Mouse (Mus musculus): ENCODE data around the gene Cyp2c23. TPM values are rescaled to one million over a fixed set of nuclear protein-coding genes. Genes with fewer than 3 reads are reported as not detected.

Cyp2c23 gene
- total RNA-seq, 2 experiments from 2014 or later: 0.16 to 0.37 TPM

DNA sequence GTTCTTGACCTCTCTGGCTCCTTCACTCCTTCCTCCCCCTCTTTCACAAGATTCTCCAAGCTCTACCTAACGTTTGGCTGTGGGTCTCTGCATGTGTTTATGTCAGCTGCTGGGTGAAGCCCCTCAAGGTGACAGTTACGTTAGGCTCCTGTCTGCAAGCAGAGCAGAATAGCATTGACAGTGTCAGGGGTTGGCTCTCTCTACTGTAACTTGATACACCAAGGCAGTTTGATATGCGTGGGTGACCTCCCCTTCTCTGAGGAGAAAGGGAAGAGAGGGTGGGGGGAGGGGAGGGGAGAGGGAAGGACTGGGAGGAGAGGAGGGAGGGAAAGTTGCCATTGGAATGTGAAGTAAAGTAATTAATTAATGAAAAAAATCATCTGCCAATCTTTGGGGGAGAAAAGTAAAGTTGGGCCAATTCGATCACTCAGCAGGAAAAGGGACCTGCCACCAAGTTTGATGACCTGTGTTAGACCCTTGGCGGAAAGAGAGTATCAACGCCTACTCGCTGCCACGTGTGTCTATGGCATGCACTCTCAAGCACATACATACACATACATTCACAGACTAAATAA is 2.0 kb downstream of the Cyp2c23 start:
- intact Hi-C loops (cut with DNase I): no loop called here

DNA sequence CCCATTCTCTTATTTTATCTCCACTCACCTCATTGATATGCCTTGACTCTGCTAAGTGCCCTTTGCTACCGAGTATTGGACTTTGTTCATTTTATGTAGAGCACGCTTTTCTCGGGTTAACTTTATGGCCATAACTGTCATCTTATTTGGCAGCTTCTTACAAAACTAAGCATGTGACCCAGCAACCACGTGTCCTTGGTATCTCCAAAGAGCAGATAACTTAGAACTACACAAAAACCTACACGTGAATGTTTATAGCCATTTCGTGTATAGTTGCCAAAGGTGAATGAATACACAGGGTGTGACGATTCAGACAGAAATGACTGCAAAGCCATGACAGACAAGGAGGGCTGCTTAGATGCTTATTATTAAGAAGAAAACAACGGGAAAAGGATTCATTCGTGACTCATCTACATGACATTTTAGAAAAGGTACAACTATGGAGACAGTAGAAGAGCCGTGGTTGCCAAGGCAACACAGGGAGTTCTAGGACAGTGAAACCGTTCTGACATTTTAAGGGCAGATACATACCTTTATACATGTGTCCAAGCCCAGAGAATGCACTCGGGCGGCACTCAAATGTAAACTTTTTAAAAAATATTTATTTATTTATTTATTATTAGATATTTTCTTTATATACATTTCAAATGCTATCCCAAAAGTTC is 4.0 kb downstream of the Cyp2c23 start:
- intact Hi-C loops (cut with DNase I): no loop called here
- peak in 1 of 2 experiments; percentile 16 for DNase-seq (ENCODE audit: low spot score in 2 of 2)

More for the DNA sequence above, 2.0 kb downstream of the Cyp2c23 start:
- no peak for DNase-seq (ENCODE audit: low spot score in 2 of 2)

DNA sequence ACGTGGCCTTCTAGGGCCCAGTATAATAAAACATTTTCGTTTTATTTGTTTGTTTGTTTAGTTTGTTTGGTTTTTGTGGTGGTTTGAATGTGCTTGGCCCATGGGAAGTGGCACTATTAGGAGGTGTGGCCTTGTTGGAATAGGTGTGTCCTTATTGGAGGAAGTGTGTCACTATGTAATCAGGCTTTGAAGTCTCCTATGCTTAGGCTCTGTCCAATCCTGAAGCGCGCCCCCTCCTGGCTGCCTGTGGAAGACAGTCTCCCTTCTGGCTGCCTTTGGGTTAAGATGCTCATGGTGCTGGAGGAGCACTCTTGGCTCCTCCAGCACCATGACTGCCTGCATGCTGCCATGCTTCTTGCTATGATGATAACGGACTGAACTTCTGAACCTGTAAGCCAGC is 5.9 kb downstream of the Cyp2c23 start:
- intact Hi-C loops (cut with DNase I): no loop called here
- DNase-seq (ENCODE audit: low spot score in 2 of 2): no peak

DNA sequence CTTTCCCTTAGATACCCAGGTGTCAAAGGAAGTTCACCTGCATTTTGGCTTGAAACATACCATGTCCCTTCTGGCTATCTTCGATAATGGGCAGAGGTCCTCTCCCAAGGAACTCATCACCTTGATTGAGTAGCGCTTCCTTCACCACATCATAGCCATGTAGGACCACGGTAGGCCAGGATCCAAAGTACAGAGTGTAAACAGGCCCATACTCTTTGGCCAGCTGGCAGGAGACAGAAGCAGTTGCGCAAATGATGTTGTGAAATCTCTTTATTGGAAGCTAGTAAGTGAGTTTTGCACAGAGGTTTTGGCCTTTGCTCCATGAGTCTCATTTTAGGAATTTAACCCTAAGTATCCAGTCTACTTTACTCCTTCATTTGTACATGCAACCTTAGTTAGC is 7.5 kb downstream of the Cyp2c23 start:
- intact Hi-C loops (cut with DNase I): no loop called here
- DNase-seq (ENCODE audit: low spot score in 2 of 2): no peak

DNA sequence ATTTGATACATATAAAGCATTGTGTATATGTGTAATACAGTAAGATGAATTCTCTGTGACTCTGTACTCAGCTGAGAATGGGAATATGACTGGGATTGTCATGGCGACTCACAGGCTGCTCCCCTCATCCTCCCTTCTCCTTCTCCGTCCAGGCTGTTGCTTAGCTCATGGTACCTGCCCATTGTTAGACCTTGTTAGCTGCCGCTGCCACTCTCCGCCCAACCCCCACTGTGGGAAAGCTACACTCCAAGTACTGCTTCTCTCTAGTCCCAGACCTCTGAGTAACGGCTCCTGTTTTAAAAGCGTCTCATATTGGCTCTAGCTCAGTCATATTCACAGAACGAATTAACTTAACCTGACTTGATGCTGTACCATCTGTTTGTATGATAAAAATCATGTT is 9.3 kb downstream of the Cyp2c23 start:
- no peak for DNase-seq (ENCODE audit: low spot score in 2 of 2)

DNA sequence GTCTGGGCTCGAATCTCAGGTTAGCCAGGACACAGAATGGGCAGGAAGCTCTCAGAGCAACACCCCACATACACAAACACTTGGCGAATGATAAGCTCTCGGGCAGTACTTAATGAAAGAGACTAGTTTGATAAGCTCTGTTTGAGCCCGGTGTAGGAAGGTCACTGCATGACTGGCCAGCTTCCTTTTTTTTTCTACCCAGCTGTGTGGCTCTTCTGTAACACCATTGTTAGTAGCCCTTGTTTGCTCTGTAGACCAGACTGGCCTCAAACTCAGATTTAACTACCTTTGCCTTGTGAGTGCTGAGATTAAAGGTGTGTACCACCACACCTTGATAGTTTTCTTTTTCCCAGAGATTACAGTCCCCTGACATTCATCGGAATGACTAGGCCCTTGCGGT is 15.1 kb downstream of the Cyp2c23 start:
- intact Hi-C loops (cut with DNase I): no loop called here
- DNase-seq (ENCODE audit: low spot score in 2 of 2): no peak

More for the DNA sequence above, 9.3 kb downstream of the Cyp2c23 start:
- intact Hi-C loops (cut with DNase I): no loop called here

DNA sequence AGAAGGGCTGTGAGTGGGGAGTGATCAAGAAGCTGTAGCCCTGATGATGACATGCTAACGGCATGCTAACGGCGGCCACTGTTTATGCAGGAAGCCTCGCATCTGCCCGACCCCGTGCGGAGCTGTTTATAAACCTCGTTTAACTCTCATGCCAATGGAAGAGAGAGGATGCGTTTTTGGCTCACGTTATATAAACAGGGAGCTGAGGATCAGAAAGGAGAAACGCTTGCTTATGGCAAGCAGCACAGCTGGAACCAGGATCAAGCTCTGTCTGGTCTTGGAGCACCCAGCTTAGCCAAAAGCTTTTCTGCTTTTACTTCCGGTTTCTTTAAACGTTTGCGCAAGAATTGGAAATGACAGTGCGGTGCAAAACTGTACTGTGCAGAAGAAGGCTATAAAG is 20.2 kb downstream of the Cyp2c23 start:
- DNase-seq (ENCODE audit: low spot score in 2 of 2): peak in 1 of 2 experiments; percentile 6
- intact Hi-C loops (cut with DNase I): no loop called here

DNA sequence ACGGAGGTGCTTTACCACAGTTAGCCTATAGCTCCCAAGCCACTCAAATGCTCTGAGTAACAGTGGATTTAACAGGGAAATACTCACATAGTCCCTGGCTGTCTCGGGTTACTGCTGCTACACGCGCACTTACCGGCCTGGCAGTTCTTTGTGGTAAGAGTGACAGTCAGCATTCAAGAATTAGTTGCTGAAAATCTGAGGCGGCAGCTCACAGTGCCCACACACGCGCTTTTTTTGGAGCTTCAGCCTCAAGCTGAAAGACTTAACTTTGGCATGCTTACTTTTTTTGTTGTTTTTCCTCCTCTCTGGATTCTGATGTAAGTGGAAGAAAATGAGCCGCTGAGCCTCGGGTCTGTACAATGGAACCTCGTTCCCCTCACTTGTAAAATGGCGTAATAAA is 21.8 kb downstream of the Cyp2c23 start:
- DNase-seq (ENCODE audit: low spot score in 2 of 2): peak; percentile 31 to 81
- intact Hi-C loops (cut with DNase I): no loop called here

DNA sequence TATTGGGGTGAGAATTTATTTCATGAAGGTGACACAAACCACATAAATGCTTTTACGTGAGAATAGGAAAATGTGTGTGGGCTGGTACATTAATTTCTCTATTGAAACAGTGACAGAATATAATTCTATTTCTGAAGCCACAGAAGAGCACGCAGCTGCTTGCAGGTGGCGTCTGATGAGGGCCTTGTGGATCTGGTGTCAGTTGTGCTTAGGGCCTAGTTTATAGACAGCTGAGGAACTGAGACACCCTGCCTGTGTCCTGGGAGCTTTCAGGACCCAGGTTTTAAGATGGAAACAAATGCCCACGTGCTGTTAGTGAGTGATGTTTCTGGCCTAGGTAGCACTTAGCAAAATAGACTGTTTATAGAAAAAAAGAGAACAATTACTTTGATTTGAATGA is 24.0 kb downstream of the Cyp2c23 start:
- DNase-seq (ENCODE audit: low spot score in 2 of 2): no peak
- intact Hi-C loops (cut with DNase I): no loop called here

DNA sequence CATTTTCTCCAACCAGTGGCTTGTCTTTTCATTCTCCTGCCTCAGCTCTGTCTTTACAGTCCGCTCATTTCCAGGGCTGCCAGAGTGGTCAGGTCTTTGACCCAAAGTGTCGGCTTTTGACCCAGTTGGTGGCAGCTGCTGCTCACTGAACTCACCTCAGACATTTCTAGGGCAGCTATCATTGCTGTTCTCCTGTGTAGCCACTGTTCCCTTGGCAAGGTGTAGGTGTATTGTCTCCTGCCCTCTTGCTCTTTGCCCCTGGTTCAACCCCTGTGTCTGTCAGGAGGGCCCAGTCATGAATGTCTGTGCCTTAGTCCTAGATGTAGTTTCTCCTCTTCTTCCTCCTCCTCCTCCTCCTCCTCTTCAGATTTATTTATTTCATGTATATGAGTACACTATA is 24.7 kb downstream of the Cyp2c23 start:
- intact Hi-C loops (cut with DNase I): no loop called here
- DNase-seq (ENCODE audit: low spot score in 2 of 2): no peak

DNA sequence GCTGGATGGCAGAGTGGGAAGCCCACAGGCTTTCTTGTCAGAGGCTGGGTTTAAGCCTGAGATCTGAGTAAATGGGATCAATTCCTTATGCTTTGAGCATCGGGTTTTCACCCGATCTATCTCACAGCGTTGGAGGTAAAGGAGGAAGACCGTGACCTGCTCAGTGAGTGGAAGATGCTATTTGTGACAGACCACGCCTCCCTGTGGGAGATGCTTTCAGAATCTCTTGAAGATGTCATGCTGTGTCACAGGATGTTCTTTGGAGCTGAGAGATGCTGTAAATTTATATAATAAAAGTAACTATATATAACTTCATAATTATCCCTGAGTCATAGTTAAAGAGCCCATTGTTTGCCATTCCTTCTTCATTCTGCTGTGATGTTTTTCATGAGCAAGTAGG is 28.3 kb downstream of the Cyp2c23 start:
- DNase-seq (ENCODE audit: low spot score in 2 of 2): peak in 1 of 2 experiments; percentile 20
- intact Hi-C loops (cut with DNase I): no loop called here

DNA sequence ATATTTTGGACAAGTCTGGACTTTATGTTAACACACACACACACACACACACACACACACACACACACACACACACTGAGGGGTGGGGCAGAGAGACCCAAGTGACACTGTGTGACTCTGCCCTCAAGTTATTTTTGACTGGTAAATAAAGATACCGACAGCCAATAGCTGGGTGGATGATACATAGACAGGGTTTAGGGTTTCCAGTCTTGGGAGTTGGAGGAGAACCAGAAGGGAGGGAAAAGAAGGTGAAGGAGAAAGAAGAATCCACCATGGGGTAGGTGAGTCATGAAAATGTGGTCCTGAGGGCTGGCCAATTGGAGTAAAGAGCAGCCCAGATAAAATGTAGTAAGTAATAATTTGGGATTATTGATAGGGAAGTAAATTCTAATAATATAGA is 28.9 kb downstream of the Cyp2c23 start:
- intact Hi-C loops (cut with DNase I): no loop called here

DNA sequence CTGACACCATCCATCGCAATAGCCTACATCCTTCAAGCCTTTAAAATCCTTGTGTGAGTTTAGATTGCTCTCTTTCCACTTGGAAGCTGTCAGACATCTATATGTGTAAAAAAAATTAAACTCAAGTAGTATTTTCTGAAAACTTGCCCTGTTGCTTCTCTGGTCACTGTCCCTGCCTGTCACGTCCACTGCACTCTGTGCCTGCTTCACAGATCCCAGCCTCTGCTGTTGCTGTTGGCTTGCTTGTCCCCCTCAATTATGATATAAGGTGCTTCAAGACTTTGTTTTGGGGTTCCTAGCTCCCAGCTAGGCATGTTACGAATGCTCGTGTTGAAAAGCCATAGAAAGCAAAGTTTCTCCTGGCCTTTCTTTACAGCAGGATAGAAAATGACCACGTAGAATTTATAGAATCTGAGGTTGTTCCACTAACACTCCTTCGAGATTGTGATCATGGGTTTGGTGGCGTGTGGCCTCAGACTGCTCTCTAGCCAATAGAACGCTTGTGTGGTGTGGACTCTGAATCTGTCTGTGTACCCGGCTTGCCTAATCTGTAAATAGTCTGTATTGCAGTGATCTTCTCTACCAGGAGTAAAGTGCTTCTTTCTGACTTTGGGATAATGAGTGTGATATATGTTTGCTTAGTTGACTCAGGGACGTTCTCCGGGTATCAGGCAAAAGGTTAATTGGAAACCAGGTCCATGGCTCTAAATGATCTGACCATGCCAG is 30.0 kb downstream of the Cyp2c23 start:
- DNase-seq (ENCODE audit: low spot score in 2 of 2): no peak
- intact Hi-C loops (cut with DNase I): no loop called here

More for the DNA sequence above, 28.9 kb downstream of the Cyp2c23 start:
- no peak for DNase-seq (ENCODE audit: low spot score in 2 of 2)

DNA sequence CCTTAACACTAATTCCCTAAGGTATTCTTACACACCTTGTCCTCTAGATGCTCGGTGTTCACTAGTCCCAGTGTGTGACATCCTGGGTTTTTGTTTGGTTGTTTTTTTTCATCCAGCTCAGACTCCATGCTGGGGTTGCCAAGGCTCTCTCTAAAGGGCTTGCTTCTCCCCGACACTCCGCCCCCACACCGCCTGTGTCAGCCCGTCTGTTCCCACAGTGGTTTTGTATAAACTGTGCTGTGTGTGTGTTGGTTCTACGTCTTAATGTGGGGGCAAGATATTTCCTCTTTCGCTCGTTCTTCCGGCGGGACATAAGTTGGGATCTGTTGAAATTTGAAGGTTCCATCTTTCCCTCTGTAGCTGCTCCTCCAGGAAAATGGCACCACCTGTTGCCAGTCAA is 30.9 kb downstream of the Cyp2c23 start:
- DNase-seq (ENCODE audit: low spot score in 2 of 2): peak; percentile 47 to 82
- intact Hi-C loops (cut with DNase I): no loop called here

DNA sequence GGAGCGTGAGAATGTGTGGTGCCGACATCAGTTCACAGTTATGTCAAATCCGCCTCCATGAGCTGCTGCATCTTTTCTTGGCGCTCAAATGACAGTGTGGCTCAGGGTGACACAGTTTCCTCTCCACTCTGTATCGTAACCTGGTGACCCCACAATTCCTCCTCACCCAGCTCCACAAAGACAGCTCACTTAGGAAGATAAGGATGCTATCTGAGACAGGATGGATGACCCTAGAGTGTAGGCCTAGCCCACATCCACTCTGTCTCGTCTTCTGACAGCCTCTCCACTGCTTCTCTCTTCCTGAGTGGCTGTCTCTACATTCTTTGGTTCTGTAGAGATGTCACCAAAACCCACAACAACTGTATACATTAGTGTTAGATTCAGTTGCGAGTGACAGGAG is 33.6 kb downstream of the Cyp2c23 start:
- DNase-seq (ENCODE audit: low spot score in 2 of 2): peak in 1 of 2 experiments; percentile 16
- intact Hi-C loops (cut with DNase I): no loop called here

DNA sequence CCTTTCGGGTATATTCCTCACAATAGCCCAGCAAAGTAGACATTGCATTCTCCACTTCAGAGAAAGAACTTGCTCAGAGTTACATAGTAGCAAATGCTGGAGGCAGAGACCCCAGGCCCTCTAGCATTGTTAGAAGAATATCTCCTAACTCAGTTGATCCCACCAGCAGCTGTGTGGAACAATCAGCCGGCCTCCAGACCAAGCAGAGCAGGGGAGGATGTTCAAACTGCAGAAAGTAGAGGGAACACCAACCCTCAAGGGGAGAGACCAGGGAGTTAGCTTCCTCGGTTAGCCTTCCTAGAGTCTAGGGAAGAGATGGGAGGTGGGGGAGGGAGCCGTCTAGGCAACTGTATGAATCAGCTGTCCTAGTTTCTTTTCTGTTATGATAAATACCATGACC is 36.5 kb downstream of the Cyp2c23 start:
- intact Hi-C loops (cut with DNase I): no loop called here
- no peak for DNase-seq (ENCODE audit: low spot score in 2 of 2)

DNA sequence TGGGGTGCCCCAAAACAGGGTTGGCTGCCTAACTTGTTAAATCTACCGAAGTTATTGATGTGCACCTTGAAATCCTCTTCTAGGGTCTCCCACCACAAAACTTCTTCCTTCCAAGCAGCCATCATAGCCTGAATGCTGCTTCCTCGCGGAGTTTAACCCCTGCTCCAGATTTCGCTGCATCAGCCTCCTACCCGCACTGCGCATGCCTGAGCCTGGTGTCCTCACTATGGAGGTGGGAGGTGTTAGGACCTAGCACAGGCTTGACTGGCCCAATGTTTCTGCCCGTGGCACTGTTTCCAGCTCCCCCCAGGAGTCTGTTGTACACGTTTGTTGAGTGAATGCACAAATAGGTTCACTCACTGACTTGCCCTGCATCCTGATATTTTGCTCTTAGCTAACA is 38.6 kb downstream of the Cyp2c23 start:
- DNase-seq (ENCODE audit: low spot score in 2 of 2): no peak
- intact Hi-C loops (cut with DNase I): no loop called here

DNA sequence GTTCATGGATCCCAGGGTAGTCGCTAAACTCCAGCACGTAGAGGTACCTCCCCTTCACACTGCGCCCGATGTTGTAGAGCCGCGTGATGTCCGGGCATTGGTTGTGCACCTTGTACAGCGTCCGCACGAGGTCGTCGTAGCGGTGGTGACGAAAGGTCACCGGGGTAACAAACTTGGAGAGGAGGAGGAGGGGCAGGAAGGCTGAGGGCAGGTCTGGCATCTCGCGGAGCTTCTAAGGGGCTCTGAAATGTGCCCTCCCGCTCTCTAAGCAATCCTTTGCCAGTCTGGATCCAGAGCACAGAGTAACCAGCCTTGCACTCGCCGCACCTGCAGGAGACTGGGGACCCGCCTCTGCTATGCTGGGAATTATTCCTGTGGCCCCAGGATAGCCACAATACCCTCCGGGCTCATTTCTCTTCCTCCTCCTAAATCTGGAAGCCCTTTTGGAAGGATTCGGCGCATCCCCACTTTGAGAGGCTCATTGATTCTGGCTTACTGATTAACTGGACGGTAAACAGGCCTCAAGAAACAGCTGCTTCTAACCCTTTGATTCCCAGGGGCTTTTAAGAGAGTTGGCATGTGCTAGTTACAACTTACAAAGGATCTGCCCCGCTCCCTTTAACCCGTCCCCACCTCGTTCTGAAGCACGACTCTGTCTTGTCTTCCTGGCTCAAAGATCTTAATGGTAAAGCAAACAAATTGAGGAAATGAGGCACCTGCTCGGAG is 42.8 kb downstream of the Cyp2c23 start, which contains the start of gene Cpn1:
TSS of gene Cpn1 (minus strand) at position 488 of the 726 bp plus-strand sequence.
- no peak for DNase-seq (ENCODE audit: low spot score in 2 of 2)
- intact Hi-C loops (cut with DNase I): no loop called here

DNA sequence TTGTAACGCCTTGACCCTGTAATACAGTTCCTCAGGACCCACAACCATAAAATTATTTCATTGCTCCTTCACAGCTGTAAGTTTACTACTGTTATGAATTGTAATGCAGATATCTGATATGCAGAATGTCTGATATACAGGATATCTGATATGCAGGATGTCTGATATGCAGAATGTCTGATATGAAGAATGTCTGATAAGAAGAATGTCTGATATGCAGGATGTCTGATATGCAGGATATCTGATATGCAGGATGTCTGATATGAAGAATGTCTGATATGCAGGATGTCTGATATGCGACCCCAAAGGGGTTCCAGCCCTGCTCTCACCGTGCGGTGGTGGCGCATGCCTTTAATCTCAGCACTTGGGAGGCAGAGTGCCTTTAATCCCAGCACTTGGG is 47.0 kb downstream of the Cyp2c23 start:
- no peak for DNase-seq (ENCODE audit: low spot score in 2 of 2)
- intact Hi-C loops (cut with DNase I): no loop called here

DNA sequence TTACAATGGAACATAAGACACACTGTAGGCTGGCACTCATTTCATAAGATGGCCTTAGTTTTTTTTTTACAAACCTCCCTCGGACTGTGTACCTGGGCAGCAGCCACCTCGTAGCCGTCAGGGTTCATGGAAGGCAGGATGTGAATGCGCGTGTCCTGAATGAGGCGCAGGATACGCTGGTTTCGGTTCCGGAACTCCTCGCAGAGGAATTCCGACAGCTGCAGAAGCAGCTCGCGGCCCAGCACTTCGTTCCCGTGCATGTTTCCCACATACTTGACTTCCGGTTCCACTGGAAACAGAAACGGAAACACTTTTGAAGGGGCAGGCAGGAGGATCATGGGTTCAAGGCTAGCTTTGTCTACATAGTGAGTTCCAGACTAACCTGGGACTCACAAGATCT is 48.3 kb downstream of the Cyp2c23 start:
- DNase-seq (ENCODE audit: low spot score in 2 of 2): no peak
- intact Hi-C loops (cut with DNase I): no loop called here
